Mouse (Mus musculus) ES-Bruce4 (cell line): ENCODE measurements around the gene Usp3. TPM values are rescaled to one million over a fixed set of nuclear protein-coding genes. Genes with fewer than 3 reads are reported as not detected.

Experiments
- H3K27ac ChIP-seq: 2 replicates; pipeline ENCODE4 v1.5.1; 2012; ENCODE audit warnings: low read length, inconsistent platforms; ENCODE audit not compliant: insufficient read depth
- H3K27me3 ChIP-seq: 2 replicates; pipeline ENCODE4 v1.6.1; 2012; ENCODE audit warnings: mild to moderate bottlenecking, low read length, inconsistent platforms; ENCODE audit not compliant: control insufficient read depth, poor library complexity, insufficient read depth, severe bottlenecking
- H3K36me3 ChIP-seq: 2 replicates; pipeline ENCODE4 v1.6.1; 2012; ENCODE audit warnings: inconsistent platforms, mild to moderate bottlenecking, low read length, moderate library complexity; ENCODE audit not compliant: control insufficient read depth, poor library complexity, insufficient read depth, severe bottlenecking
- H3K4me1 ChIP-seq: one replicate; pipeline ENCODE4 v1.8.1; 2011; ENCODE audit warnings: low read length; ENCODE audit not compliant: control insufficient read depth, insufficient read depth
- H3K4me3 ChIP-seq: 2 replicates; pipeline ENCODE4 v1.5.1; 2011; ENCODE audit warnings: low read depth, mild to moderate bottlenecking, low read length
- H3K9ac ChIP-seq: 2 replicates; pipeline ENCODE4 v1.6.1; 2012; ENCODE audit warnings: low read depth, mild to moderate bottlenecking, inconsistent platforms; ENCODE audit not compliant: poor library complexity, severe bottlenecking
- H3K9me3 ChIP-seq: replicated peaks from 2 replicates; pipeline ENCODE4 v1.6.1; 2012; ENCODE audit warnings: mild to moderate bottlenecking, low read length, inconsistent platforms; ENCODE audit not compliant: control insufficient read depth, poor library complexity, insufficient read depth, severe bottlenecking
- CTCF ChIP-seq: IDR thresholded peaks from one replicate; pipeline ENCODE4 v1.8.1; 2011; ENCODE audit warnings: low read depth, low read length
- EP300 ChIP-seq: IDR thresholded peaks from 2 replicates; pipeline ENCODE4 v1.6.1; 2011; ENCODE audit warnings: low read depth, low read length; ENCODE audit not compliant: insufficient read depth
- POLR2A ChIP-seq: IDR thresholded peaks from one replicate; pipeline ENCODE4 v1.8.1; 2011; ENCODE audit warnings: low read length; ENCODE audit not compliant: insufficient read depth
- polyA plus RNA-seq: library from polyadenylated mRNA; stranded (reverse); fragments of >200 nt; gene quantifications from 2 replicates; pipeline ENCODE4 v1.2.4, GENCODE M21; 2011; ENCODE audit warnings: low read depth; ENCODE audit not compliant: missing spikeins, insufficient read depth, insufficient read length

Usp3 gene
- polyA plus RNA-seq, 1 experiment: 51.5 TPM

DNA sequence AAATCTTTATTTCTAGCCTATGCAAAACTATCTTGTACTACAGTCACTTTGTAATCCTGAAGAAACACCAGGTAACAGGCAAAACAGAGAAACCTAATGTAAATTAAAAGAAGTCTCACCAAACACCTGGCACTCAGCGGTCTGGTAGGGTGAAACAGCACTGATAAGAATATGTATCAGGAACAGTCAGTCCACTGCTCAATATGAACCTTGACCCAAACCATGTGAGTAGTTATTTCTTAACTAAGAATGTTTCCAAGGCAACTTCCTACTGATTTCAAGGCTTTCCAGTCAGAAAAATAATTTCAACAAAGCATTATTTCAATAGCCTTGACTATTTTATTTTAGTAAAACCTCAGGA, 17.1 kb downstream of the Usp3 start:
- no peaks in the 10 kb centered on the region for H3K36me3 ChIP-seq
- H3K27ac ChIP-seq: no peak overlapping the region
- no peaks in the 10 kb centered on the region for H3K4me1 ChIP-seq
- H3K4me3 ChIP-seq: no peak overlapping the region
- H3K9ac ChIP-seq: no peak overlapping the region
- H3K9me3 ChIP-seq: no peaks in the 10 kb centered on the region
- TF ChIP-seq CTCF (no peak), POLR2A (no peak), EP300 (no peak)
- H3K27me3 ChIP-seq: no peaks in the 10 kb centered on the region

DNA sequence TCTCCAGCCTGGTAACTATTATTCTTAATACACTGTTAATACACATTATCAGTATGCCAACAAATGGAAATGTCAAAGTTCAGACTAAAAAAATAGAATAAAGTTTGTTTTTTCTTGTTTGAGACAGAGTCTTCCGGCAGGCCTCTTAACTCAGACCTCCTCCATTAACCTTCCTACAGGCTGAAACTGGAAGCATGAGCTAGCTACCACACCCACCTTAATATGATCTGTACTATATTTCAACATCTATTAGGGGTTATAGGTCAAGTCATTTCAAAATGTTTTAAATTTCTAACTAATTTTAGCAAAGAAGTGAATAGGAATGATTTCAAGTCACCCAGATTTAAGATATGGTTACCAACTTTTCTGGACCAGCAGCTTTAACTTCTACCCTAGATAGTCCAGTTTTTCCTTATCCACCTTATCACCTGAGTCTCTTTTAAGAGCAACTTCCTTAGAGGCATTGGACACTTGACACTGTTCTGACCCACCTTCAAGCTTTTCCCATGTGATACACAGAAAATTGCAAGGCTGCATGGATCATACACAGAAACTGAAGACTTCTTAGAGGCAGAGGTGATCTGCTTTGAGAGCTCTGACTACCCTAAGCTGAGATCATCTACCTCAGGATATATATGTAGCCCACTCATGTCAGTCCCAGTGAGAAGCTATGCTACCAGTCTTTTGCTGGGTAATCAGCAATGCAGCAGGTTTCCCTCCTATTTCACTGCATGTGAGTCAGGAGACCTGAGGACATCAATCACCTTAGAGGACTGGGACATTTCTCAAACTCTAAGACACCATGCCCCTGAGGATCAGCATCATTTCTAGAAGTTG, 17.7 kb downstream of the Usp3 start:
- H3K4me3 ChIP-seq: no peak overlapping the region
- no peaks in the 10 kb centered on the region for H3K36me3 ChIP-seq
- H3K9me3 ChIP-seq: no peaks in the 10 kb centered on the region
- H3K27me3 ChIP-seq: no peaks in the 10 kb centered on the region
- H3K4me1 ChIP-seq: no peaks in the 10 kb centered on the region
- no peak overlapping the region for H3K27ac ChIP-seq
- TF ChIP-seq CTCF (no peak), POLR2A (no peak), EP300 (no peak)
- no peak overlapping the region for H3K9ac ChIP-seq

DNA sequence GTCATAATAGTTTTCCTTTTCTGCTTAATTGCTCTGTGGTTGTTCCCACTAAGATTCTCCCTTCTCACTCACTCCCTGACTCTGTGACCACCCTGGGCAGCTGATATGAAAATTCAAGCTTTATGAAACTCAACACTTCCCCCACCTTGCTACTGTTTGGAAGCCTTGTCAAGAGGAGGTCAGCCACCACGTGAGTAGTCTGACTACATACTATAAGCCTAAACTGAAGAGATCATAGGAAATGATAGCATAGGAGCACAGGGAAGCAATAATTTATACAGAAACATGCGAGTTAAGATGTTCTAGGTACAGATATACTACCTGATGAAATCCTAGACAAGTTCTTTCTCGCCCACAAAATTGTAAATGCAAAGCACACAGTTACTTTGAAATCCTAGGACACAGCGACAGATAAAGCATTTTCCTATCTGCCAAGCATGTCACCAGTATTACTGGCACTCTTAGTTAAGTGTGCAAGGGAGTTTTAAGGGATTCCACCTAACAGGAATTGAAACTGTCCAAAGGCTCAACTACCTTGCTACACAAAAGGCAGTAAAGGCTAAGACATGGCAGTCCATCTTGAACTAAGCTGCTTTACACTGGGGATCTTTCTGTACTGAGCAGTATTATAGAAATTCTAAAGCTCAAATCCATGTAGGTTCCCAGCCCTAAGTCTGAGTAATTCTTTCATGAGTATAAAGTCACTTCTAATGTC, 20.8 kb downstream of the Usp3 start:
- Histone ChIP-seq H3K4me3 (no peak overlapping the region), H3K27ac (no peak overlapping the region), H3K9ac (no peak overlapping the region), H3K36me3 (no peaks in the 10 kb centered on the region), H3K27me3 (no peaks in the 10 kb centered on the region), H3K4me1 (no peaks in the 10 kb centered on the region), H3K9me3 (no peaks in the 10 kb centered on the region)
- TF ChIP-seq CTCF: no peak
- TF ChIP-seq EP300: no peak
- no peak for TF ChIP-seq POLR2A

DNA sequence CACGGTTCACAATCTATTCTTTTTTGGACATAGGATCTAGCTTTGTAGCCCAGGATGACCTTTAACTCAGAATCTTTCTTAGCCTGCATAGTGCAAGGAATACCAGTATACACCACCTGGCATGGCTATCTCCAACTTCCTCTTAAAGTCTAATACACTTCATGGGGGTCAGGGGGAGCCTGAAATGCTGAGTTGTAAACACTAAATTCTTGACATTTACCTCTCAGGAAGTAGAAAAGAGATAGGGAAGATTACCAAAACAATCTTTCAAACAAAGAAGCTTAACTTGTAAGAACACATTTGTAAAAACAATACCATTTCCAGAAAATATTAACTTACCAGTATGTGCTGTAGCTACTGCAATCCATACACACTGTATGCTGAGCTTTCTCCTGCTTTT, 30.7 kb downstream of the Usp3 start:
- no peak for TF ChIP-seq POLR2A
- no peak for TF ChIP-seq CTCF
- TF ChIP-seq EP300: no peak
- Histone ChIP-seq H3K27ac (no peak overlapping the region), H3K4me3 (no peak overlapping the region), H3K4me1 (no peaks in the 10 kb centered on the region), H3K27me3 (no peaks in the 10 kb centered on the region), H3K9me3 (no peaks in the 10 kb centered on the region), H3K9ac (no peak overlapping the region), H3K36me3 (no peaks in the 10 kb centered on the region)

DNA sequence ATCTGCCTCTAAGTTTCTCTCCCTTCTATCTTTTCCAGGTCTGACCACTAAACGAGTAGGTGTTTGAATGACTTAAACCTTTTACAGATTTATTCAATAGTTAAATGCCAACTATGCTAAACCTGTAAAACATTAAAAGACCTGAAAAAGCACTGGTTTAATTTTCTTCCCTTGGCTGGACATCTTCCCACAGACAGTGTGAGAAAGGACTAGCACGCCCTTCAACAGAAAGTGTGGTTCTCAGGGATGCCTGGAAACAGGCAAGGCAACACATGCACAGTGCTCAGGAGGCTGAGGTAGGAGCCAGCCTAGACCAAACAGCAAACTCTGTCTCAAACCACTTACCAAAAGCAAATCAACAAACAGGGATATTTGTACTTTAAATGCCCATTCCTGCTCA, 31.4 kb downstream of the Usp3 start:
- Histone ChIP-seq H3K4me1 (no peaks in the 10 kb centered on the region), H3K9ac (no peak overlapping the region), H3K4me3 (no peak overlapping the region), H3K9me3 (no peaks in the 10 kb centered on the region), H3K27ac (no peak overlapping the region), H3K27me3 (no peaks in the 10 kb centered on the region), H3K36me3 (no peaks in the 10 kb centered on the region)
- no peak for TF ChIP-seq CTCF
- no peak for TF ChIP-seq EP300
- no peak for TF ChIP-seq POLR2A

DNA sequence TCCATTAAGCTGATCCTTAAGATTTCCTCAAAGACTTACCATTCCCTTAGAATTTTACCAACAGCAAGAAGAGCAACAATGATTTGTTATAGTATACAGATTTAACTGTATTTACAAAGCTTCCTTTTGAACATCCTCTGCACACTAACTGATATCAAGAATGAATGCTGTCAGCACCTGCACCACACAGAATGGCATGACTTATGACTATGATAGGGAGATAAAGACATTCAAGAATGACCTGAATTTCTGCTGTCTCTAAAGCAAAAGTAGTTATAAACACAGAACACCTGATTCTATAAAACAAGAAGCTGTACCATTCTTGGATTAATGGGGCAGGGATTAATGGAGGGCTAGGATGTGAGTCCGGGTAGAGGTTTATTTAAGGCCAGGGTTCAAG, 32.2 kb downstream of the Usp3 start:
- no peaks in the 10 kb centered on the region for H3K27me3 ChIP-seq
- no peak overlapping the region for H3K9ac ChIP-seq
- no peaks in the 10 kb centered on the region for H3K36me3 ChIP-seq
- no peaks in the 10 kb centered on the region for H3K4me1 ChIP-seq
- no peak overlapping the region for H3K27ac ChIP-seq
- no peaks in the 10 kb centered on the region for H3K9me3 ChIP-seq
- TF ChIP-seq EP300 (no peak), CTCF (no peak), POLR2A (no peak)
- H3K4me3 ChIP-seq: no peak overlapping the region
